Mouse (Mus musculus) frontal cortex, postnatal 10 days (tissue): ENCODE measurements at regions not wholly inside any gene's neighbourhood (a gene's known extent, or its start where the extent isn't known, plus 50 kb on each side); places are given as distances from the start of the nearest gene placed in this dataset.
"Not testable (repeated sequence)": the region's sequence is repeated elsewhere in the genome, so short reads cannot be mapped to it uniquely, and the experiment has no call there.

Experiments used
- DNase-seq, 2 experiments: peaks; one replicate each; pipeline ENCODE4 v3.0.0; 2022; ENCODE audit warnings: low spot score in 2 of 2, mixed read lengths in 1 of 2

- no peak for DNase-seq
These were observed 687.0 kb downstream of the Tpm3-rs7 start for GRCm38 (mm10) chr14:114001377-114001776.

- peak; percentile 5 to 23 for DNase-seq
These were observed 688.0 kb downstream of the Tpm3-rs7 start for GRCm38 (mm10) chr14:114002420-114002819.

- no peak for DNase-seq
These were observed 722.7 kb downstream of the Tpm3-rs7 start for GRCm38 (mm10) chr14:114037063-114037462.

- DNase-seq: no peak
These were observed 724.4 kb downstream of the Tpm3-rs7 start for GRCm38 (mm10) chr14:114038611-114039312.

- DNase-seq: no peak
These were observed 739.3 kb downstream of the Tpm3-rs7 start for GRCm38 (mm10) chr14:114053558-114054235.

GRCm38 (mm10) chr14:114061347-114061746, 746.9 kb downstream of the Tpm3-rs7 start:
- DNase-seq: no peak

- no peak for DNase-seq
These were observed 748.2 kb downstream of the Tpm3-rs7 start for GRCm38 (mm10) chr14:114062582-114062981.

- no peak for DNase-seq
These were observed 758.8 kb downstream of the Tpm3-rs7 start for GRCm38 (mm10) chr14:114073236-114073635.

GRCm38 (mm10) chr14:114074011-114074410, 759.6 kb downstream of the Tpm3-rs7 start:
- no peak for DNase-seq

- DNase-seq: no peak
These were observed 792.4 kb downstream of the Tpm3-rs7 start for GRCm38 (mm10) chr14:114106786-114107185.

- DNase-seq: no peak
These were observed 814.1 kb downstream of the Tpm3-rs7 start for GRCm38 (mm10) chr14:114128491-114128890.

- no peak for DNase-seq
These were observed 851.6 kb downstream of the Tpm3-rs7 start for GRCm38 (mm10) chr14:114166005-114166404.

GRCm38 (mm10) chr14:114215609-114216008, 876.4 kb upstream of the Gpc5 start:
- no peak for DNase-seq

- DNase-seq: no peak
These were observed 871.1 kb upstream of the Gpc5 start for GRCm38 (mm10) chr14:114220868-114221267.

- no peak for DNase-seq
These were observed 861.3 kb upstream of the Gpc5 start for GRCm38 (mm10) chr14:114230711-114231110.

- no peak for DNase-seq
These were observed 837.0 kb upstream of the Gpc5 start for GRCm38 (mm10) chr14:114255037-114255436.

GRCm38 (mm10) chr14:114261657-114262056, 830.4 kb upstream of the Gpc5 start:
- DNase-seq: no peak

GRCm38 (mm10) chr14:114300611-114301010, 791.4 kb upstream of the Gpc5 start:
- DNase-seq: no peak

- DNase-seq: no peak
These were observed 784.5 kb upstream of the Gpc5 start for GRCm38 (mm10) chr14:114307479-114307878.

GRCm38 (mm10) chr14:114332662-114333061, 759.4 kb upstream of the Gpc5 start:
- no peak for DNase-seq

- DNase-seq: no peak
These were observed 742.7 kb upstream of the Gpc5 start for GRCm38 (mm10) chr14:114349345-114349744.

- DNase-seq: not testable (repeated sequence)
These were observed 742.2 kb upstream of the Gpc5 start for GRCm38 (mm10) chr14:114349816-114350215.

GRCm38 (mm10) chr14:114352307-114352706, 739.7 kb upstream of the Gpc5 start:
- no peak for DNase-seq
